Mouse (Mus musculus): ENCODE results near the gene Ranbp3l. TPM values are rescaled to one million over a fixed set of nuclear protein-coding genes. Genes with fewer than 3 reads are reported as not detected.
A peak's percentile ranks its signal among the peaks of the same experiment; 100 is the strongest.
"Not testable (repeated sequence)": the region's sequence is repeated elsewhere in the genome, so short reads cannot be mapped to it uniquely, and the experiment has no call there.

Gene Ranbp3l
- polyA plus RNA-seq, 1 experiment from 2014 or later: 13.7 TPM

DNA sequence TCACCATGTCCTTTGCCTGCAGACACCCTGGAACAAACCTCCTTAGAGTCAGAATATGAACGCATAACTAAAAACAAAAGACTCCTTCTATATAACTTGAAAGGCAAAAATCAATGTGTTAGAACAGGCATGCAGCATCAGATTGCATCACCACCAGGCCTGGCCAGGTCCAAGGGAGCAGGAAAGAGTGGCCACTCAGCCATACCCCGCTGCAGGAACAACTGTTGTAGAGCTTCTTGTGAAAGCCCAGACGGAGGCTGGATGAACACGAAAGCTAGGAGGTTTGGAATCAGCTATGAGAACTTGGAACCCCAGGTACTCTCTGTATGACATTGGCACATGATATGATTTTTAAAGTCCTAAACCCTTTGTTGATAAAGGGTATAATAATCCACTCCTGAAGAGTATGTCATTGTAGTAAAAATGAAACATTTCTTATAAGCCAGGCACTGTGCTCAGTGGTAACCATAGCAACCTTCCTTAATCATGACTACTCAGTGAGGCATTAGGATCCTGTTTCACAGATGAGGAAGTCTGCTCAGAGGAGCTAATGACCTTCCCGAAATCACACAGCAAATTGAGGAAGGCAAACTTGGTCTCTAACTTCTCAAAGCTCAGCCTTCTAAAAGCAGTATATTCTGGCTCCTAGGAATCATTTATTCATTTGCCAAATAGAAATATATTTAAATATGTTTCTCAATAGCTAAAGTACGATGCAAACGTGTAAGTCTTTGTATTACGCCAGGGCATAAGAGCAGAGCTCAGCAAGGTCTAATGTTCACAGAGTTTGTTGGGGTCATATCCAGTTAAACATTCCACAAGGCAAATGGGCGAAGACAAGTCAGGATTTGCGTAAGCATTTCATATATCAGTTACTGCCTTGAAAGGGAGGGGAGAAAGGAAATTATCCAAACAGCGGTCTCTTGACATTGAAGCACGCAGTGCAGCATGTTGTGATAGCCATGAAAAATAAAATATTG is 24.4 kb downstream of the Ranbp3l start:
- Histone ChIP-seq H3K36me3 (ENCODE audit: control insufficient read depth, insufficient read depth, low read length) (no peaks in the 10 kb centered on the region), H3K27ac (replicated peaks; ENCODE audit: low read depth, low read length) (no peak overlapping the region), H3K9ac (replicated peaks; ENCODE audit: low read length) (no peak overlapping the region), H3K4me1 (ENCODE audit: control insufficient read depth, insufficient read depth, low read length) (no peaks in the 10 kb centered on the region), H3K9me3 (ENCODE audit: control insufficient read depth, low read length) (no peaks in the 10 kb centered on the region), H3K4me2 (ENCODE audit: low read length) (no peak overlapping the region), H3K27me3 (ENCODE audit: control insufficient read depth, insufficient read depth, low read length) (no peaks in the 10 kb centered on the region), H3K4me3 (replicated peaks; ENCODE audit: low read depth, low read length) (no peak overlapping the region)
- DNase-seq (no peak), ATAC-seq (ENCODE audit: low FRiP score, low TSS enrichment) (no peak)
- 86% methylated on average over 12 of the region's 12 CpGs for WGBS

DNA sequence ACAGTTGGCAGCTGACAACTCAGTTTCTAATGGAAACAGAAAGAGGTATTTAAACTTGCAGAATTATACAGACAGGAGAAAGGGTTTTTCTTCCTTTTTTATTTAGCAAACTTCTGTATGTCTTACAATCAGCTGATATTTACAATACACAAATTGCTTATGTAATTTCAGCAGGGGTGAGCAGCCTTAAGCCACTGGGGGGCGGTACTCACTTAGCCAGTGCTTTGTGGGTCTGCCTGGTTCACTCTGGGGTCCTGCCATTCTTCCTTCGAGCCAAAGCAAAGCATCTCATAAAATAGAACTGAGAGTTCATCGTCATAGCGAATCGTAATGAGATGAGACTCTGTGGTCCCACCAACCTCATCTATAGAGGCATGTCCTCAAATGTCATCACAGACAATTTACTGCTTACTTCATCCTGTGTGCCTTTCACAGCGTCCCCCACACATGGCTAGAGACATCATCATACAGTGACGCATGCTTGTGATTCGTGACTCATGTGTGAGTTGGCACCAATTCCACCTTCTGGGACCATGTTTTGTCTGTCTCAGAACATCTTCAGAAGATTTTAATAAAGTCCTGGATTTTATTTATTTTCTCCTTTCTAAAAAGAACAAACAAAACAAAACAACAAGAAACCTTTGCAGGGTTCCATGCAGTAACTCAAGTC is 27.0 kb downstream of the Ranbp3l start:
- no peak overlapping the region for H3K27ac ChIP-seq (replicated peaks; ENCODE audit: low read depth, low read length)
- no peaks in the 10 kb centered on the region for H3K4me1 ChIP-seq (ENCODE audit: control insufficient read depth, insufficient read depth, low read length)
- no peak overlapping the region for H3K4me3 ChIP-seq (replicated peaks; ENCODE audit: low read depth, low read length)
- H3K9me3 ChIP-seq (ENCODE audit: control insufficient read depth, low read length): no peaks in the 10 kb centered on the region
- WGBS: 77% methylated on average over 8 of the region's 8 CpGs
- no peaks in the 10 kb centered on the region for H3K36me3 ChIP-seq (ENCODE audit: control insufficient read depth, insufficient read depth, low read length)
- no peak overlapping the region for H3K4me2 ChIP-seq (ENCODE audit: low read length)
- no peaks in the 10 kb centered on the region for H3K27me3 ChIP-seq (ENCODE audit: control insufficient read depth, insufficient read depth, low read length)
- no peak for ATAC-seq (ENCODE audit: low FRiP score, low TSS enrichment)
- no peak overlapping the region for H3K9ac ChIP-seq (replicated peaks; ENCODE audit: low read length)
- peak; percentile 30 for DNase-seq

DNA sequence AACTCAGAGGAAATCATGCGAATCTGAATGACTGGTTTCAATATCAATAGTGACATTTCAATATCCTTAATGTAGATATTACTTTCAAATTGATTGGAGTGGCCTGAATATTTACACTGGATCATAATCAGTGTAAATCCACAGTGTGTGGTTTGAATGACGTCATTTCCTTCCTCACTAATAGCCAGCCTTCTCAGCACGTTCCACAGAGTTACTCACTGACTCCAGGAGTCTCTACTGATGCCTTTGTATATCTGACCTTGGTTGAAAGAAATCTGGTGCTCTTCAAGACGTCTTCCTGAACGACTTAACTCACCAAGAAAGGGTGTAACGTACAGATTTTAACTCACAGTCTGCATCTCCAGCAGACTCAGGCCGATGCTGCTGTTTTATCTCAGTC is 27.7 kb downstream of the Ranbp3l start:
- WGBS: 73% methylated on average over 7 of the region's 7 CpGs
- DNase-seq (no peak), ATAC-seq (ENCODE audit: low FRiP score, low TSS enrichment) (no peak)
- Histone ChIP-seq H3K4me1 (ENCODE audit: control insufficient read depth, insufficient read depth, low read length) (no peaks in the 10 kb centered on the region), H3K9ac (replicated peaks; ENCODE audit: low read length) (no peak overlapping the region), H3K9me3 (ENCODE audit: control insufficient read depth, low read length) (no peaks in the 10 kb centered on the region), H3K27me3 (ENCODE audit: control insufficient read depth, insufficient read depth, low read length) (no peaks in the 10 kb centered on the region), H3K4me3 (replicated peaks; ENCODE audit: low read depth, low read length) (no peak overlapping the region), H3K4me2 (ENCODE audit: low read length) (no peak overlapping the region), H3K27ac (replicated peaks; ENCODE audit: low read depth, low read length) (no peak overlapping the region), H3K36me3 (ENCODE audit: control insufficient read depth, insufficient read depth, low read length) (no peaks in the 10 kb centered on the region)

DNA sequence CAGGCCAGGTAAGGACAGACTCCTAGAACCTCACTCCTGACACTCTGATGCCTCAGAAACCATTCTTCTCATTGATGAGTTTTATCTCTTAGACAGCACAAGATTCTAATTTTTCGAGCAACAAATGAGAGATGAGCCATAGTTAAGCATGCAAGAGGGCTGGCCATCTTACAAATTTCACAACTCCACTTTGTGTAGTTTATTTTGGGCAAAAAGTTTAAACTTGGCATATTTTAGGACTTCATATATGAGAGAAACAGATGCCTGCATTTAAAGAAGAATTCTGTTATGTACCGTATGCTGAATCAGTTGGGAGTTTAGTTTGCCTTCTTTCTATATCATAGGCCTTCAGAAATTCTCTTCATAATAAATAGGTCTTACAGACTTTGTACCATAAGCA is 35.0 kb downstream of the Ranbp3l start:
- no peak overlapping the region for H3K27ac ChIP-seq (replicated peaks; ENCODE audit: low read depth, low read length)
- H3K4me2 ChIP-seq (ENCODE audit: low read length): no peak overlapping the region
- no peak overlapping the region for H3K9ac ChIP-seq (replicated peaks; ENCODE audit: low read length)
- no peaks in the 10 kb centered on the region for H3K9me3 ChIP-seq (ENCODE audit: control insufficient read depth, low read length)
- no peak overlapping the region for H3K4me3 ChIP-seq (replicated peaks; ENCODE audit: low read depth, low read length)
- no peaks in the 10 kb centered on the region for H3K36me3 ChIP-seq (ENCODE audit: control insufficient read depth, insufficient read depth, low read length)
- no peaks in the 10 kb centered on the region for H3K4me1 ChIP-seq (ENCODE audit: control insufficient read depth, insufficient read depth, low read length)
- WGBS: 92% methylated on average over 2 of the region's 2 CpGs
- DNase-seq: no peak
- H3K27me3 ChIP-seq (ENCODE audit: control insufficient read depth, insufficient read depth, low read length): no peaks in the 10 kb centered on the region
- no peak for ATAC-seq (ENCODE audit: low FRiP score, low TSS enrichment)

DNA sequence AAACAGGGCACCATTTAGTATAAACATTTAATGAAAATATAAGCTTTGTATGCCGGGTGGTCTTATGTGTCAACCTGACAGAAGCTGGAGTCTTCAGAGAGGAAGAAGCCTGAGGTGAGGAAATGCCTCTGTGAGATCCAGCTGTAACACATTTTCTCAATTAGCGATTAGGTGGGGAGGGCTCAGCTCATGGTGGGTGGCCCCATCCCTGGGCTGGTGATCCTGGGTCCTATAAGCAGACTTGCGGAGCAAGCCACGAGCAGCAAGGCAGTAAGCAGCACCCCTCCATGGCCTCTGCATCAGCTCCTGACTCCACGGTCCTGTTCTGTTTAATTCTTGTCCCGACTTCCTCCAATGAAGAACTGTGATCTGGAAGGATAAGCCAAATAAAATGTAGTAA is 41.4 kb downstream of the Ranbp3l start:
- Histone ChIP-seq H3K27me3 (ENCODE audit: control insufficient read depth, insufficient read depth, low read length) (no peaks in the 10 kb centered on the region), H3K4me1 (ENCODE audit: control insufficient read depth, insufficient read depth, low read length) (no peaks in the 10 kb centered on the region), H3K4me3 (replicated peaks; ENCODE audit: low read depth, low read length) (no peak overlapping the region), H3K9me3 (ENCODE audit: control insufficient read depth, low read length) (no peaks in the 10 kb centered on the region), H3K9ac (replicated peaks; ENCODE audit: low read length) (no peak overlapping the region), H3K36me3 (ENCODE audit: control insufficient read depth, insufficient read depth, low read length) (no peaks in the 10 kb centered on the region), H3K27ac (replicated peaks; ENCODE audit: low read depth, low read length) (no peak overlapping the region), H3K4me2 (ENCODE audit: low read length) (no peak overlapping the region)
- no peak for ATAC-seq (ENCODE audit: low FRiP score, low TSS enrichment)
- DNase-seq: no peak
- 83% methylated on average over 6 of the region's 6 CpGs for WGBS

DNA sequence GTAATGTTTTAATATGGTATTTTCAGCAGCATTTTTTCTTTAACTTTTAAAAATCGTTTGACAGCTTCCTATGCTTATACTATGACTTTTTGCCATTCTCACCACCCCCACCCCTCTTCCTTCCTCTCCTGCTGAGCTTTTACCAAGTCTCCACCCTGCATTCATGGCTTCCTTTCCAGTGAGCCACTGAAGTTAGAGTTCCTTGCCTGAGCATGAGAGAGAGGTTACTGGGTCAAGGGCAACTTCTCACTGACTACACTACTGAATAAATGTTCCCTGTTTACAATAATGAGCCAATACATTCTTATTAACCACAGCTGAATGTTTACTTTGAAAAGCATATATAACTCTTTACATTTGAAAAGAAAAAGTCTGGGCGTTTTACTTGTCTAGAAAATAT is 46.8 kb downstream of the Ranbp3l start:
- H3K9me3 ChIP-seq (ENCODE audit: control insufficient read depth, low read length): no peaks in the 10 kb centered on the region
- no peaks in the 10 kb centered on the region for H3K36me3 ChIP-seq (ENCODE audit: control insufficient read depth, insufficient read depth, low read length)
- no peak overlapping the region for H3K27ac ChIP-seq (replicated peaks; ENCODE audit: low read depth, low read length)
- H3K27me3 ChIP-seq (ENCODE audit: control insufficient read depth, insufficient read depth, low read length): no peaks in the 10 kb centered on the region
- ATAC-seq (ENCODE audit: low FRiP score, low TSS enrichment) (no peak), DNase-seq (no peak)
- no peaks in the 10 kb centered on the region for H3K4me1 ChIP-seq (ENCODE audit: control insufficient read depth, insufficient read depth, low read length)
- no peak overlapping the region for H3K4me2 ChIP-seq (ENCODE audit: low read length)
- WGBS: 76% methylated on average over 2 of the region's 2 CpGs
- no peak overlapping the region for H3K4me3 ChIP-seq (replicated peaks; ENCODE audit: low read depth, low read length)
- H3K9ac ChIP-seq (replicated peaks; ENCODE audit: low read length): no peak overlapping the region

DNA sequence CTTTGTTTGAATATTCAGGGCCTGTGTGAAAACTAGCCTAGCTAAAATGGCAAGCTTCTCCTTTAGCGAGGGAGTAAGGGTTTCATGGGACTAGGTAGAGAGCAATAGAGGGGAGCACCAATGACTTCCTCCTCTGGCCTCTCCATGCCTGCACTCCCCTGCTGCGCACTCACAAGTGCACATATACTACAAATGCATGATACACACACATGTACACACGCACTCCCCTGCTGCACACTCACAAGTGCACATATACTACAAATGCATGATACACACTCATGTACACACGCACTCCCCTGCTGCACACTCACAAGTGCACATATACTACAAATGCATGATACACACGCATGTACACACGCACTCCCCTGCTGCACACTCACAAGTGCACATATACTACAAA is 47.7 kb downstream of the Ranbp3l start:
- not testable (repeated sequence) for H3K36me3 ChIP-seq (ENCODE audit: control insufficient read depth, insufficient read depth, low read length); H3K27me3 ChIP-seq (ENCODE audit: control insufficient read depth, insufficient read depth, low read length); ATAC-seq (ENCODE audit: low FRiP score, low TSS enrichment); H3K27ac ChIP-seq (replicated peaks; ENCODE audit: low read depth, low read length); H3K9me3 ChIP-seq (ENCODE audit: control insufficient read depth, low read length); DNase-seq; H3K4me1 ChIP-seq (ENCODE audit: control insufficient read depth, insufficient read depth, low read length); H3K9ac ChIP-seq (replicated peaks; ENCODE audit: low read length); H3K4me2 ChIP-seq (ENCODE audit: low read length); H3K4me3 ChIP-seq (replicated peaks; ENCODE audit: low read depth, low read length)
- WGBS: 89% methylated on average over 6 of the region's 6 CpGs

DNA sequence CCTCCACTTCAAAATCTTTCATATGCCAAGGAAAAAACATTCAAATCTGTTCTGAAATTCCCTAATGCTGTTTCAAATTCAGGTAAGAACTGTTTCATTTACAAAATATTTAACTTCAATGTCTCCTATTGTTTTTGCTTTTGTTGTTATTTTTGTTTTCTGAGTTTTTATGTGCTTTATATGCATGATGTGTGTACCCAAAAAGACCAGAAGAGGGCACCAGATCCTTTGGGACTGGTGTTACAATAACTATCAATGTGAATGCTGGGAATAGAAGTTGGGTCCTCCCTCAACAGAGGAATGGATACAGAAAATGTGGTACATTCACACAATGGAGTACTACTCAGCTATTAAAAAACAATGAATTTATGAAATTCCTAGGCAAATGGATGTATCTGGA is 88.0 kb downstream of the Ranbp3l start:
- Histone ChIP-seq H3K4me1 (ENCODE audit: control insufficient read depth, insufficient read depth, low read length) (no peaks in the 10 kb centered on the region), H3K9me3 (ENCODE audit: control insufficient read depth, low read length) (no peaks in the 10 kb centered on the region), H3K27ac (replicated peaks; ENCODE audit: low read depth, low read length) (no peak overlapping the region), H3K36me3 (ENCODE audit: control insufficient read depth, insufficient read depth, low read length) (no peaks in the 10 kb centered on the region), H3K4me2 (ENCODE audit: low read length) (no peak overlapping the region), H3K9ac (replicated peaks; ENCODE audit: low read length) (no peak overlapping the region), H3K4me3 (replicated peaks; ENCODE audit: low read depth, low read length) (no peak overlapping the region), H3K27me3 (ENCODE audit: control insufficient read depth, insufficient read depth, low read length) (no peaks in the 10 kb centered on the region)
- DNase-seq: no peak
- ATAC-seq (ENCODE audit: low FRiP score, low TSS enrichment): no peak

DNA sequence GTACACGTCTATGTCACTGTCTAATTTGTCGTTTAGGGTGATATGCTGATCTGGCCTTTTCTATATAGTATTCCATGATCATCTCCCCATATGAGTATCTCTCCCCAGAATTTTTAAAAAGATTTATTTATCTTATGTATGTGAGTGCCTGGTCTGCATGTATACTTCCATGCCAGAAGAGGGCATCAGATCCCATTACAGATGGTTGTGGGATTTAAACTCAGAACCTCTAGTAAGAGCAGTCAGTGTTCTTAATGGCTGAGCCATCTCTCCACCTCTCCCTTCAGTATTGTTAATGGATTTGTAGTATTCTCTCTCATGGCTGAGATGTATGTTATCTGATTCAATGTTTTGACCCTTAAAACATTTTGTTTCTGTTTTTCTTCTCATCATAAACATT is 92.1 kb downstream of the Ranbp3l start:
- no peak overlapping the region for H3K4me3 ChIP-seq (replicated peaks; ENCODE audit: low read depth, low read length)
- DNase-seq (no peak), ATAC-seq (ENCODE audit: low FRiP score, low TSS enrichment) (no peak)
- H3K9me3 ChIP-seq (ENCODE audit: control insufficient read depth, low read length): no peaks in the 10 kb centered on the region
- no peaks in the 10 kb centered on the region for H3K27me3 ChIP-seq (ENCODE audit: control insufficient read depth, insufficient read depth, low read length)
- no peak overlapping the region for H3K9ac ChIP-seq (replicated peaks; ENCODE audit: low read length)
- 89% methylated on average over 2 of the region's 2 CpGs for WGBS
- H3K4me2 ChIP-seq (ENCODE audit: low read length): no peak overlapping the region
- H3K4me1 ChIP-seq (ENCODE audit: control insufficient read depth, insufficient read depth, low read length): peaks cover 6% of the 10 kb centered on the region
- no peak overlapping the region for H3K27ac ChIP-seq (replicated peaks; ENCODE audit: low read depth, low read length)
- H3K36me3 ChIP-seq (ENCODE audit: control insufficient read depth, insufficient read depth, low read length): no peaks in the 10 kb centered on the region
